Mouse (Mus musculus): ENCODE measurements around the gene Olfr733. TPM values are rescaled to one million over a fixed set of nuclear protein-coding genes. Genes with fewer than 3 reads are reported as not detected.

Olfr733 gene
- total RNA-seq (2021) = not detected
- long read RNA-seq, experiment 1 = 0 reads
- long read RNA-seq, experiment 2 = 0 reads

DNA sequence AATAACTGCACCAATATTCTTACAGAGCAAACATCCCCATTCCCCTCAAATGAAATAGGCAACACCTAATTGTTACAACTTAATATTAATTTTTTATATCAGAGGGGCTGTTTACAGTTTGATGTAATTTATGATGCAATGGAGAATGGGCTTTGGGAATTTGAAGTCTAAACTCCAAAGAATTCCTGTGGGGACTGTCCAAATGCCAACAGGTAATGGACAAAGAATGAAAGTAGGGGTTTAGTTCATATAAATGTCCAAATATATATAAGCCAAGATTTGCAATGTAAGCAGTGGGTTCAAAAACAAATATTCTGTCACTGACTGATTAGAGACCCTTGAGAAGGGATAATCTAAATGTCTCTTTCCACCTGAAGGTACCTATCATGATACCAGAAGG is at the start of gene Olfr733:
Olfr733 (minus strand) TSS at position 101 of the 400 bp plus-strand sequence.
- DNase-seq (ENCODE audit: low spot score) = no peak

- DNase-seq (ENCODE audit: low spot score) = no peak
Observed at GRCm38 (mm10) chr14:50348796-50349195, 47.5 kb upstream of the Olfr733 start, which contains the start of gene Olfr735. Gene Olfr735 (minus strand): TSS chr14:50348872.

DNA sequence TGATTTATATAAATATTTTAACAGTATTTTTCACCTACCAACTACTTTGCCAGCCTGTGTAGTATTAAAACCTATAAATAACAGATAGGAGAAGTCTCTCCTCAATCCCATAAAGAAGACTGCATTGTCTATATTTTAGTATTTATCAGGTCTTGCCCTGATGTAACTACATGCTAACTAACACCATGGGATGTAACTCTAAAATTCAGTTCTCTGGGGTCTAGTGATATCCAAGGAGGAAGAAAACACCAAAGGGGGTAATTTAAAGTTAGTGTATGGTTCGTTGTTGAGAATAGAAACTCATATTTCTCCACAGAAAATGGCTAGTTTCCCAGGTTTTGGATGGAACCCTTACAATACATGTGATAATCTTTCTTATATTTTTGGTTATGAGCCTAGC is 25.3 kb upstream of the Olfr733 start, which contains the start of gene Olfr734:
Olfr734 (minus strand) TSS at position 101 of the 400 bp plus-strand sequence.
- DNase-seq (ENCODE audit: low spot score) = no peak

DNA sequence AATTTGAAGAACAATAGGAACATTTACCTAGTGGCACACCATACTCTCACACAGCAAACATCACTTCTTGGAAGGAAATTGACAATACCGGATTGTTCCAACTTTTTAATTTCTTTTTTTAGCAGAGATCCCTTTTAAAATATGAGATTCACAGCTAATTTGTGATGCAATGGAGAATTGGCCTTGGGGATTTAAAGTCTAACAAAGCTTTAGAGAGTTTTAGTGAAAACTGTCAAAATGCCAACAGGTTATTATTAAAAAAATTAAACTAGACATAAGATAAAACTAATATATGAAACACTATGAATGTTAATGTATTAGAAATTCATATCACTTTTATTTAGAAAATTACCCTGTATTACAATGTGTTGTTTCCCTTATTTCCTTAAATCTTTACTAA is 17.2 kb downstream of the Olfr733 start, which contains the start of gene Olfr732:
Olfr732 (minus strand) TSS at position 101 of the 400 bp plus-strand sequence.
- no peak for DNase-seq (ENCODE audit: low spot score)

Other genes with a start within 250 kb of the Olfr733 start
- not detected for gene Olfr726, start 210.6 kb downstream of the Olfr733 start, total RNA-seq (2021)
- not detected for gene Olfr727, start 178.3 kb downstream of the Olfr733 start, total RNA-seq (2021)
- not detected for gene Olfr728, start 158.8 kb downstream of the Olfr733 start, total RNA-seq (2021)
- gene Olfr729, start 148.6 kb downstream of the Olfr733 start, total RNA-seq (2021) = not detected
- not detected for gene Olfr730, start 113.3 kb downstream of the Olfr733 start, total RNA-seq (2021)
- gene Olfr731, start 59.7 kb downstream of the Olfr733 start, total RNA-seq (2021) = not detected
- not detected for gene Olfr732, start 17.3 kb downstream of the Olfr733 start, total RNA-seq (2021)
- gene Olfr734, start 25.2 kb upstream of the Olfr733 start, total RNA-seq (2021) = not detected
- not detected for gene Olfr735, start 47.4 kb upstream of the Olfr733 start, total RNA-seq (2021)
- not detected for gene Tlr11, start 56.4 kb upstream of the Olfr733 start, total RNA-seq (2021)
- not detected for gene Olfr736, start 79.6 kb upstream of the Olfr733 start, total RNA-seq (2021)
- not detected for gene Olfr738, start 106.0 kb upstream of the Olfr733 start, total RNA-seq (2021)
- not detected for gene Olfr739, start 117.1 kb upstream of the Olfr733 start, total RNA-seq (2021)
- gene Olfr740, start 144.0 kb upstream of the Olfr733 start, total RNA-seq (2021) = not detected
- not detected for gene Olfr741, start 171.2 kb upstream of the Olfr733 start, total RNA-seq (2021)
- not detected for gene Olfr742, start 202.1 kb upstream of the Olfr733 start, total RNA-seq (2021)
- not detected for gene Olfr743, start 220.3 kb upstream of the Olfr733 start, total RNA-seq (2021)

Measured in gastrocnemius, adult 18-20 months (tissue).